Mouse (Mus musculus) thymus, adult 2 months (tissue): ENCODE data around the gene Ifit3b.

ENCODE experiments used
- CTCF ChIP-seq: fragments of 200-500 bp; IDR thresholded peaks from 2 replicates; pipeline ENCODE4 v1.5.1; 2012; ENCODE audit warnings: mild to moderate bottlenecking, control low read depth, low read length, moderate library complexity, borderline replicate concordance; ENCODE audit not compliant: control insufficient read depth, poor library complexity, insufficient read depth; ENCODE audit errors: extremely low read depth
- POLR2A ChIP-seq: fragments of 200-500 bp; IDR thresholded peaks from 2 replicates; pipeline ENCODE4 v1.6.1; 2012; ENCODE audit warnings: mild to moderate bottlenecking, low read length, control low read depth, moderate library complexity; ENCODE audit not compliant: control insufficient read depth, poor library complexity, insufficient read depth; ENCODE audit errors: extremely low read depth

DNA sequence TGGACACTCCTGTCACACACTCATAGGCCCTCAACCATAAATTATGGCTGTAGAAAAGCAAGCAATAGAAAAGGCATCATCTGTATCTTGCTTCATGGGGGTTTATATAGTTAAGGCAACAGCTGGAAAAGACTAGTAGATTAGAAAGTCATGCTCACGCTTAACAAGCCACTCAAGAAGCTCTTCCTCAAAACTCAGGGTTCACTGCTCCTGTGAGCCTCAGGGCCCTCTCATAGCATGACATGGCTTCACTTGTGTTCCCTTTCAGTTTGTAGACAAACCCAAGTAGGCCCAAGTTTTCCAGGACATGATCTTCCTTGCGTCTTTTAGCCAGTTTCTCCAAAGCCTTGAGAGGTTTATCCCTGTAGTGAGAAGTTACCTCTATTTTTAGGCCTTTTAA lies 14.3 kb upstream of the Ifit3b start:
- TF ChIP-seq CTCF (no peak), POLR2A (no peak)
